Mouse (Mus musculus) bone marrow, adult 2 months (tissue): ENCODE measurements at regions not wholly inside any gene's neighbourhood (a gene's known extent, or its start where the extent isn't known, plus 50 kb on each side); places are given as distances from the start of the nearest gene placed in this dataset.

Experiments used
- H3K27ac ChIP-seq: fragments of 200-500 bp; 2 replicates; pipeline ENCODE4 v1.5.1; 2012; ENCODE audit warnings: low read depth, mild to moderate bottlenecking, control low read depth, inconsistent platforms, low read length; ENCODE audit not compliant: control insufficient read depth, poor library complexity, insufficient read depth
- H3K4me1 ChIP-seq: fragments of 200-500 bp; 2 replicates; pipeline ENCODE4 v1.6.1; 2011; ENCODE audit warnings: low read length; ENCODE audit not compliant: control insufficient read depth, insufficient read depth
- H3K4me3 ChIP-seq: fragments of 200-500 bp; replicated peaks from 2 replicates; pipeline ENCODE3; 2011; ENCODE audit warnings: mild to moderate bottlenecking, low read depth, low read length, control low read depth; ENCODE audit not compliant: control insufficient read depth
- CTCF ChIP-seq: fragments of 200-500 bp; IDR thresholded peaks from 2 replicates; pipeline ENCODE4 v1.5.1; 2011; ENCODE audit warnings: low read length, control low read depth; ENCODE audit not compliant: control insufficient read depth, insufficient read depth
- POLR2A ChIP-seq: fragments of 200-500 bp; IDR thresholded peaks from 2 replicates; pipeline ENCODE4 v1.6.1; 2011; ENCODE audit warnings: low read depth, mild to moderate bottlenecking, control low read depth, low read length, borderline replicate concordance; ENCODE audit not compliant: control insufficient read depth
- WGBS: fragments of 180-500 bp; shearing (Covaris S2); methylation state at CpG from one replicate; pipeline ENCODE4 v1.1.7; 2018; 5-methylcytosine and 5-hydroxymethylcytosine counted together

- TF ChIP-seq CTCF, result peak; percentile 23; the same call in 1 of the 2 replicates
- no peak for TF ChIP-seq POLR2A
- Histone ChIP-seq H3K4me1 (no peaks in the 10 kb centered on the region), H3K4me3 (no peak overlapping the region), H3K27ac (no peak overlapping the region)
- WGBS, result 79% methylated on average over 11 of the region's 11 CpGs
Measured at GRCm38 (mm10) chr6:24384193-24384888, 130.5 kb downstream of the Iqub start.

- WGBS, result 78% methylated on average over 2 of the region's 2 CpGs
- TF ChIP-seq POLR2A (no peak), CTCF (no peak)
- no peaks in the 10 kb centered on the region for H3K4me1 ChIP-seq
- H3K27ac ChIP-seq, result no peak overlapping the region
- no peak overlapping the region for H3K4me3 ChIP-seq
Measured at GRCm38 (mm10) chr6:24379859-24380258, 135.0 kb downstream of the Iqub start.

GRCm38 (mm10) chr6:24376728-24377127 is 138.1 kb downstream of the Iqub start:
- TF ChIP-seq POLR2A (no peak), CTCF (no peak)
- H3K4me3 ChIP-seq, result no peak overlapping the region
- no peak overlapping the region for H3K27ac ChIP-seq
- H3K4me1 ChIP-seq, result no peaks in the 10 kb centered on the region
- WGBS, result 79% methylated on average over 4 of the region's 4 CpGs

GRCm38 (mm10) chr6:24373161-24373560 is 141.7 kb downstream of the Iqub start:
- H3K4me1 ChIP-seq, result no peaks in the 10 kb centered on the region
- WGBS, result 80% methylated on average over 6 of the region's 6 CpGs
- no peak overlapping the region for H3K27ac ChIP-seq
- TF ChIP-seq CTCF (no peak), POLR2A (no peak)
- H3K4me3 ChIP-seq, result no peak overlapping the region

- no peak overlapping the region for H3K4me3 ChIP-seq
- no peak overlapping the region for H3K27ac ChIP-seq
- TF ChIP-seq CTCF (no peak), POLR2A (no peak)
- H3K4me1 ChIP-seq, result no peaks in the 10 kb centered on the region
- WGBS, result 72% methylated on average over 1 of the region's 1 CpGs
Measured at GRCm38 (mm10) chr6:24371680-24372079, 143.2 kb downstream of the Iqub start.

GRCm38 (mm10) chr6:24350882-24351281 is 164.0 kb downstream of the Iqub start:
- 7% methylated on average over 5 of the region's 5 CpGs for WGBS
- Histone ChIP-seq H3K4me1 (no peaks in the 10 kb centered on the region), H3K27ac (no peak overlapping the region), H3K4me3 (no peak overlapping the region)
- no peak for TF ChIP-seq POLR2A
- TF ChIP-seq CTCF, result peak; percentile 39; the same call in 1 of the 2 replicates

- no peak overlapping the region for H3K27ac ChIP-seq
- no peak overlapping the region for H3K4me3 ChIP-seq
- 61% methylated on average over 8 of the region's 8 CpGs for WGBS
- no peaks in the 10 kb centered on the region for H3K4me1 ChIP-seq
- no peak for TF ChIP-seq POLR2A
- no peak for TF ChIP-seq CTCF
Measured at GRCm38 (mm10) chr6:24348481-24349062, 166.3 kb downstream of the Iqub start.

GRCm38 (mm10) chr6:24347745-24348480 is 167.0 kb downstream of the Iqub start:
- H3K27ac ChIP-seq, result no peak overlapping the region
- no peak for TF ChIP-seq CTCF
- TF ChIP-seq POLR2A, result no peak
- no peak overlapping the region for H3K4me3 ChIP-seq
- 48% methylated on average over 13 of the region's 13 CpGs for WGBS
- no peaks in the 10 kb centered on the region for H3K4me1 ChIP-seq
